8 mouse cellular contexts compared by ENCODE assay signal in the genomic region with DNA sequence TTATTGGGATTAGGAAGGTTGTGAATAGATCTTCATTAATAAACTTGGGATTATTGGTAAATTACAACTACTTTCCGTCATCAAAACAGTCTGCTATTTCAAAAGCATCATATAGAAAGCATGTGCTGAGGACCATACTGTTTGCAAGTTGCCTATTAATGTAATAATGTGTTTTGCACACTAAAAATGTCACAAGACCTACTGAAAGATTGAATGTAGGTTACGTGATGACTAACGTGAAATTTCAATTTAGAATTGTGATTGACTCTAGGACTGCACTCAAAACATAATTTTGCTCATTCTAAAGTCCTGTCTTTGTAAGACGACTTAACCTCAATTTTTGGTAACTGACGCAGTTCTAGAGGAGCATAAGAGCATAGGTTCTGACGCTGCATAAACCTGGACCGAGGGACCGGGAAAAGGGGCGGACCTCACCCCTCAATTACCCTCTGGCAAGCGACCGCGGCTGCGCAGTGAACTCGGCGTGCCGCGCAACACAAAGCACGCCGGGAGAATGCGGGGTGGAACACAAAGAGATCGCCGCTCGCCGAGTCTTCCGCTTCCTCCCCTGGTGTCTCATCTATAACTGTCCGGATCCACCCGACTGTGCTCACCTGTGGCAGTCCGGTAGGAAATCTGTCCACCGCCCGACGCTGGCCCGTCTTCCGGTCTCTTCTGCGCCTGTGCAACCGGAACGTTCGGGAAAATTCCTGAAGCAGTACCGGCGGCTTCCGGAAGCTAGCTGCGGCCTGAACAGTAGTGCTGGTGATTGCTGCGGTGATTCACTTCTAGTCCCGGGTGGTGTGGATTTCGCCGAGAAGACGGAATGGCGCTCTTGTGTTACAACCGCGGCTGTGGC. TPM values are rescaled to one million over a fixed set of nuclear protein-coding genes. Genes with fewer than 3 reads are reported as not detected.
DNase-seq lines count a peak whose midpoint lies in the region; ATAC-seq and TF ChIP-seq lines count a peak whose summit lies in the region.

TSS of gene Chordc1 (plus strand) at position 555 of the 859 bp plus-strand sequence.

- TF ChIP-seq CTCF in MEL (IDR thresholded peaks at IDR 0.05 in 2 of 3, conservative IDR thresholded peaks at IDR 0.05 in 1 of 3; ENCODE audit: control insufficient read depth in 1 of 3, insufficient read depth in 1 of 3, low read depth in 2 of 3, low read length in 3 of 3, poor library complexity in 1 of 3, severe bottlenecking in 1 of 3), result peak in 1 of 3 experiments; percentile 20; a peak in 1 of 6 replicates
- 0 out of 2 replicates have a peak, but pooled peaks have one; percentile 19 for TF ChIP-seq CTCF in cerebellum, adult 2 months (IDR thresholded peaks at IDR 0.05; ENCODE audit: borderline replicate concordance, insufficient read depth, low read depth, low read length)
- peak; percentile 45 for TF ChIP-seq CTCF in forebrain, postnatal 0 days (IDR thresholded peaks at IDR 0.05; ENCODE audit: low read depth)

- TF ChIP-seq POLR2A in MEL (IDR thresholded peaks at IDR 0.05; ENCODE audit: control insufficient read depth in 1 of 2, insufficient read depth in 1 of 2, low read depth in 1 of 2, low read length in 2 of 2, poor library complexity in 1 of 2), result peak; percentile 68 to 100
- peak; percentile 61; the same call in 1 of the 2 replicates for TF ChIP-seq POLR2A in cerebellum, adult 2 months (IDR thresholded peaks at IDR 0.05; ENCODE audit: borderline replicate concordance, insufficient read depth, low read length)

- no peak for TF ChIP-seq EP300 in MEL (IDR thresholded peaks at IDR 0.05; ENCODE audit: low read depth in 1 of 2, low read length in 2 of 2)

- H3K4me3 ChIP-seq in MEL (ENCODE audit: control insufficient read depth in 1 of 2, insufficient read depth in 1 of 2, low read depth in 2 of 2, low read length in 2 of 2), result peak within 1 kb of the TSS; percentile 71 to 95
- peak within 1 kb of the TSS; percentile 81 for H3K4me3 ChIP-seq in cerebellum, adult 2 months (replicated peaks; ENCODE audit: insufficient read depth, low read depth, low read length)
- peak within 1 kb of the TSS; percentile 93 for H3K4me3 ChIP-seq in forebrain, postnatal 0 days (ENCODE audit: low read depth, low read length)
- peak within 1 kb of the TSS; percentile 96 for H3K4me3 ChIP-seq in lung, embryonic 15.5 days

- DNase-seq in MEL (ENCODE audit: low read depth, low spot score), result peak; percentile 100
- DNase-seq in cerebellum, adult 2 months, result peak; percentile 96 to 97
- DNase-seq in forebrain, postnatal 0 days, result peak; percentile 99
- peak; percentile 96 for DNase-seq in heart, postnatal 4 days
- peak; percentile 93 to 96 for DNase-seq in layer of hippocampus, adult 8-10 months (ENCODE audit: low spot score in 2 of 2)
- DNase-seq in ovary, adult 18-20 months (ENCODE audit: low spot score), result peak; percentile 91
- peak; percentile 97 for DNase-seq in thymus, postnatal 0 days (ENCODE audit: low spot score)

- peaks cover 24 to 28% of the 10 kb centered on the region in 2 experiments for H3K36me3 ChIP-seq in MEL (ENCODE audit: control insufficient read depth in 1 of 2, insufficient read depth in 2 of 2, low read length in 2 of 2)
- H3K36me3 ChIP-seq in forebrain, postnatal 0 days (ENCODE audit: insufficient read depth), result no peaks in the 10 kb centered on the region
- no peaks in the 10 kb centered on the region; the same call in 1 of the 2 replicates for H3K36me3 ChIP-seq in lung, embryonic 15.5 days

- ATAC-seq in forebrain, postnatal 0 days, result peak; percentile 99
- ATAC-seq in lung, embryonic 15.5 days (ENCODE audit: borderline replicate concordance, extremely low read depth, low FRiP score, low TSS enrichment), result peak; percentile 99

- peak within 1 kb of the TSS; percentile 66 for H3K27ac ChIP-seq in MEL (ENCODE audit: control insufficient read depth, low read depth, low read length)
- H3K27ac ChIP-seq in cerebellum, adult 2 months (ENCODE audit: insufficient read depth, low read length), result peak within 1 kb of the TSS; percentile 70
- H3K27ac ChIP-seq in forebrain, postnatal 0 days (ENCODE audit: low read depth, low read length), result peak within 1 kb of the TSS; percentile 91
- H3K27ac ChIP-seq in lung, embryonic 15.5 days, result peak within 1 kb of the TSS; percentile 89

- H3K9ac ChIP-seq in MEL (ENCODE audit: control insufficient read depth, low read depth, low read length, poor library complexity, severe bottlenecking), result peak within 1 kb of the TSS; percentile 80
- H3K9ac ChIP-seq in forebrain, postnatal 0 days, result peak within 1 kb of the TSS; percentile 96
- peak within 1 kb of the TSS; percentile 93 for H3K9ac ChIP-seq in lung, embryonic 15.5 days

- no peaks in the 10 kb centered on the region for H3K27me3 ChIP-seq in MEL (ENCODE audit: control insufficient read depth in 1 of 2, insufficient read depth in 2 of 2, low read length in 2 of 2)
- H3K27me3 ChIP-seq in cerebellum, adult 2 months (ENCODE audit: control insufficient read depth, insufficient read depth, low read length), result no peaks in the 10 kb centered on the region
- no peaks in the 10 kb centered on the region for H3K27me3 ChIP-seq in forebrain, postnatal 0 days (ENCODE audit: insufficient read depth, low read length)
- H3K27me3 ChIP-seq in lung, embryonic 15.5 days, result no peaks in the 10 kb centered on the region

- peaks cover 10 to 11% of the 10 kb centered on the region in 2 experiments for H3K4me1 ChIP-seq in MEL (ENCODE audit: control insufficient read depth in 1 of 2, insufficient read depth in 2 of 2, low read length in 2 of 2)
- peaks cover 3% of the 10 kb centered on the region for H3K4me1 ChIP-seq in cerebellum, adult 2 months (ENCODE audit: control insufficient read depth, insufficient read depth, low read length)
- peaks cover 13% of the 10 kb centered on the region; the same call in 1 of the 2 replicates for H3K4me1 ChIP-seq in forebrain, postnatal 0 days (ENCODE audit: insufficient read depth)
- peaks cover 7% of the 10 kb centered on the region for H3K4me1 ChIP-seq in lung, embryonic 15.5 days

- peaks cover 27% of the 10 kb centered on the region for H3K79me2 ChIP-seq in MEL (ENCODE audit: control insufficient read depth, insufficient read depth, low read length, poor library complexity)

- TF ChIP-seq RAD21 in MEL (IDR thresholded peaks at IDR 0.05; ENCODE audit: low read depth, low read length), result no peak

- WGBS in cerebellum, adult 2 months, result 2% methylated on average over 49 of the region's 49 CpGs
- WGBS in forebrain, postnatal 0 days, result 3% methylated on average over 49 of the region's 49 CpGs
- WGBS in lung, embryonic 15.5 days, result 3% methylated on average over 49 of the region's 49 CpGs

- H3K4me2 ChIP-seq in forebrain, postnatal 0 days (ENCODE audit: low read depth), result peak within 1 kb of the TSS; percentile 79
- H3K4me2 ChIP-seq in lung, embryonic 15.5 days, result peak within 1 kb of the TSS; percentile 68

- H3K9me3 ChIP-seq in MEL (replicated peaks; ENCODE audit: insufficient read depth, low read length), result no peaks in the 10 kb centered on the region
- no peaks in the 10 kb centered on the region for H3K9me3 ChIP-seq in forebrain, postnatal 0 days (ENCODE audit: low read length)
- no peaks in the 10 kb centered on the region for H3K9me3 ChIP-seq in lung, embryonic 15.5 days

TF ChIP-seq in MEL, 35 proteins besides CTCF, POLR2A, EP300 and RAD21 (continues in another document):
- TF ChIP-seq ETS1 (IDR thresholded peaks at IDR 0.05; ENCODE audit: low read depth, low read length) (no peak), MAX (IDR thresholded peaks at IDR 0.05; ENCODE audit: low read length) (no peak), RCOR1 (IDR thresholded peaks at IDR 0.05; ENCODE audit: low read depth, low read length) (no peak), CHD2 (IDR thresholded peaks at IDR 0.05; ENCODE audit: low read length) (no peak), JUND (IDR thresholded peaks at IDR 0.05; ENCODE audit: low read depth, low read length) (no peak), MXI1 (IDR thresholded peaks at IDR 0.05; ENCODE audit: low read depth, low read length) (no peak), BHLHE40 (IDR thresholded peaks at IDR 0.05; ENCODE audit: borderline replicate concordance, low read depth, low read length) (no peak), UBTF (IDR thresholded peaks at IDR 0.05; ENCODE audit: borderline replicate concordance, insufficient read depth, low read depth, low read length) (peak; percentile 94; the same call in 1 of the 2 replicates), POLR2AphosphoS5 (IDR thresholded peaks at IDR 0.05; ENCODE audit: borderline replicate concordance, low read depth, low read length) (peak; percentile 52; the same call in 1 of the 2 replicates), MAZ (IDR thresholded peaks at IDR 0.05; ENCODE audit: low read depth, low read length) (no peak), USF2 (IDR thresholded peaks at IDR 0.05; ENCODE audit: borderline replicate concordance in 1 of 2, insufficient read depth in 1 of 2, low read depth in 1 of 2, low read length in 2 of 2) (no peak), SMC3 (IDR thresholded peaks at IDR 0.05; ENCODE audit: low read depth, low read length) (no peak), NELFE (IDR thresholded peaks at IDR 0.05; ENCODE audit: low read depth, low read length) (no peak), NRF1 (IDR thresholded peaks at IDR 0.05; ENCODE audit: insufficient read depth, low read depth, low read length, poor library complexity, severe bottlenecking) (no peak), TAL1 (IDR thresholded peaks at IDR 0.05; ENCODE audit: low read length) (no peak), CHD1 (IDR thresholded peaks at IDR 0.05; ENCODE audit: low read depth, low read length) (no peak), TBP (IDR thresholded peaks at IDR 0.05; ENCODE audit: low read depth, low read length) (peak; percentile 94), E2F4 (IDR thresholded peaks at IDR 0.05; ENCODE audit: borderline replicate concordance, low read depth, low read length) (no peak), HCFC1 (IDR thresholded peaks at IDR 0.05; ENCODE audit: low read depth, low read length) (no peak), POLR2AphosphoS2 (IDR thresholded peaks at IDR 0.05; ENCODE audit: low read length) (no peak), MYC (IDR thresholded peaks at IDR 0.05; ENCODE audit: low read depth, low read length) (no peak)

RNA-seq across cellular contexts. Expression of gene Chordc1, which starts in this region (rescaled TPM):
- total RNA-seq in MEL (2012; rRNA removed), result 247 and 299 TPM in 2 replicates
- 100 to 1,000 TPM; 207 to 287 TPM for polyA plus RNA-seq in MEL (2012; ENCODE audit: insufficient read depth in 1 of 2, insufficient read length in 2 of 2, low read depth in 1 of 2, low replicate concordance in 2 of 2, missing spikeins in 1 of 2)
- 43.0 and 52.3 TPM in 2 replicates for polyA plus RNA-seq in cerebellum, adult 2 months (2012; rRNA removed)
- total RNA-seq in forebrain, postnatal 0 days (2014; rRNA removed), result 40.2 and 46.0 TPM in 2 replicates
- polyA plus RNA-seq in forebrain, postnatal 0 days (2015; fragmentation: Nextera tagmentation; extraction: Ambion mirVana), result 47.6 and 60.9 TPM in 2 replicates
- 10 to 100 TPM; 32.4 to 34.6 TPM for total RNA-seq in heart, postnatal 4 days (2021)
- 100 to 1,000 TPM in 2 of 4 experiments, 10 to 100 TPM in 2; 76.8 to 122 (median 101) TPM for total RNA-seq in layer of hippocampus, adult 8-10 months (2022)
- polyA plus RNA-seq in lung, embryonic 15.5 days (2015; fragmentation: Nextera tagmentation; extraction: Ambion mirVana), result 115 and 118 TPM in 2 replicates
- 119 and 134 TPM in 2 replicates for polyA plus RNA-seq in thymus, postnatal 0 days (2015; fragmentation: Nextera tagmentation; extraction: Ambion mirVana)

Comparison
In these comparisons a context has a peak if more than half of its experiments do, and no peak if none do; other contexts are left out.
1. Peak in every context shown above with its lines: DNase-seq, ATAC-seq, H3K4me3 ChIP-seq and H3K27ac ChIP-seq.